Mouse (Mus musculus) neural tube, embryonic 15.5 days (tissue): ENCODE measurements around the gene Ren1. TPM values are rescaled to one million over a fixed set of nuclear protein-coding genes. Genes with fewer than 3 reads are reported as not detected.

Experiments used
- ATAC-seq: fragments of 200-750 bp; cut with Nextera tagmentation; 2 replicates; pipeline ENCODE4 v1.8.0; 2017; ENCODE audit warnings: mild to moderate bottlenecking, moderate TSS enrichment, moderate library complexity; ENCODE audit not compliant: low FRiP score
- H3K27ac ChIP-seq: fragments of 300-500 bp; sonication (generic); replicated peaks from 2 replicates; pipeline ENCODE4 v1.5.1; 2015; ENCODE audit warnings: mild to moderate bottlenecking, inconsistent platforms
- H3K27me3 ChIP-seq: fragments of 300-500 bp; sonication (generic); replicated peaks from 2 replicates; pipeline ENCODE4 v1.6.1; 2015; ENCODE audit warnings: inconsistent platforms
- H3K36me3 ChIP-seq: fragments of 300-500 bp; sonication (generic); 2 replicates; pipeline ENCODE4 v1.6.1; 2015; ENCODE audit warnings: inconsistent platforms
- H3K4me1 ChIP-seq: fragments of 300-500 bp; sonication (generic); 2 replicates; pipeline ENCODE4 v1.6.1; 2015; ENCODE audit warnings: inconsistent platforms
- H3K4me2 ChIP-seq: fragments of 300-500 bp; sonication (generic); 2 replicates; pipeline ENCODE4 v1.6.1; 2015; ENCODE audit warnings: inconsistent platforms, mild to moderate bottlenecking, moderate library complexity
- H3K4me3 ChIP-seq: fragments of 300-500 bp; sonication (generic); replicated peaks from 2 replicates; pipeline ENCODE4 v1.5.1; 2015; ENCODE audit warnings: mild to moderate bottlenecking, inconsistent platforms
- H3K9ac ChIP-seq: fragments of 300-500 bp; sonication (generic); replicated peaks from 2 replicates; pipeline ENCODE4 v1.6.1; 2015; ENCODE audit warnings: mild to moderate bottlenecking, inconsistent platforms
- H3K9me3 ChIP-seq: fragments of 300-500 bp; sonication (generic); replicated peaks from 2 replicates; pipeline ENCODE4 v1.6.1; 2016; ENCODE audit warnings: inconsistent platforms
- WGBS: fragments of 180-500 bp; shearing (Covaris S2); methylation state at CpG from one replicate; pipeline ENCODE4 v1.1.7; 2015; ENCODE audit warnings: mixed read lengths; 5-methylcytosine and 5-hydroxymethylcytosine counted together
- polyA plus RNA-seq: library from polyadenylated mRNA; unstranded; fragments of >200 nt; fragmentation: Nextera tagmentation; extraction: Ambion mirVana; gene quantifications from 2 replicates; pipeline ENCODE4 v1.2.1, GENCODE M21; 2015

Ren1 gene
- polyA plus RNA-seq, 1 experiment from 2014 or later: 0.74 TPM

- no peaks in the 10 kb centered on the region for H3K36me3 ChIP-seq
- no peak overlapping the region for H3K9ac ChIP-seq
- peak overlapping the region; percentile 88; the same call in 1 of the 2 replicates for H3K4me2 ChIP-seq
- no peak overlapping the region for H3K4me3 ChIP-seq
- peaks cover 15% of the 10 kb centered on the region for H3K27me3 ChIP-seq
- peaks cover 32% of the 10 kb centered on the region for H3K4me1 ChIP-seq
- WGBS: 44% methylated on average over 2 of the region's 2 CpGs
- no peak for ATAC-seq
- H3K27ac ChIP-seq: no peak overlapping the region
- H3K9me3 ChIP-seq: no peaks in the 10 kb centered on the region
Observed at GRCm38 (mm10) chr1:133364890-133365289, 14.6 kb downstream of the Ren1 start.

DNA sequence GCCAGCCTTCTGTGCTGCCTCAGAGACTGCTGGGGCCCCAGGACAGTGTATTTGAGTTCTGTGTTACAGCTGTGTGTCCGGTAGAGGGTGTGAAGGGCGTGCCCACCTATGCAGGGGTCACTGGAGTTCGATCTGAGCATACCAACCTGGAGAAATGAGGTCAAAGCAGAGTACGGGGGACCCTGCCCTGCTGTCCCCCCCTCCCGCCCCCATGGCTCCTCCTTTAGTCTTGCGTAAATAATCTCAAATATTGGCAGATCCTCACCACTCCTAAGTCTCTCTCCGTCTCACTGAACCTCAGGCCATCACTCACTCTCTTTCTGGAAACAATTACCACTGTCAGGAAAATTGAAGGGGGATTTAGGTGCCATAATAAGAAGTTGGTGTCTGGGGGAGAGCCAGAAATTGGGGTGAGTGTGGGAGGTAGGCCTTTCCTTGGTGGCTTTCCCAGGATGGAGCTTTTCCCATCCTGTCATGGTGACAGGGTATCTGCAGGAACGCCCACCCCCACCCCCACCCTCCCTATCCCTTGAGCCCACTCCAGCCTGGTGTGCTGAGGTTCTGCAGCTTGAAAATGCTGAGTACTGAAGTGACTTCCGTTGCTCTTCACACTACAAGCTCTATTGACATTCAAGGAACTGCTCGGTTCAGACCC, 16.8 kb downstream of the Ren1 start:
- 56% methylated on average over 10 of the region's 10 CpGs for WGBS
- no peak for ATAC-seq
- Histone ChIP-seq H3K4me3 (no peak overlapping the region), H3K36me3 (no peaks in the 10 kb centered on the region), H3K9ac (no peak overlapping the region), H3K9me3 (no peaks in the 10 kb centered on the region), H3K27me3 (peaks cover 15% of the 10 kb centered on the region), H3K27ac (no peak overlapping the region), H3K4me1 (peaks cover 32% of the 10 kb centered on the region), H3K4me2 (no peak overlapping the region)

- peaks cover 37% of the 10 kb centered on the region for H3K4me1 ChIP-seq
- no peak overlapping the region for H3K9ac ChIP-seq
- H3K27ac ChIP-seq: no peak overlapping the region
- H3K9me3 ChIP-seq: no peaks in the 10 kb centered on the region
- no peak for ATAC-seq
- no peaks in the 10 kb centered on the region for H3K36me3 ChIP-seq
- no peak overlapping the region for H3K4me2 ChIP-seq
- H3K4me3 ChIP-seq: no peak overlapping the region
- 18% methylated on average over 11 of the region's 11 CpGs for WGBS
- peaks cover 12% of the 10 kb centered on the region for H3K27me3 ChIP-seq
Observed at GRCm38 (mm10) chr1:133367606-133368488, 17.5 kb downstream of the Ren1 start.

DNA sequence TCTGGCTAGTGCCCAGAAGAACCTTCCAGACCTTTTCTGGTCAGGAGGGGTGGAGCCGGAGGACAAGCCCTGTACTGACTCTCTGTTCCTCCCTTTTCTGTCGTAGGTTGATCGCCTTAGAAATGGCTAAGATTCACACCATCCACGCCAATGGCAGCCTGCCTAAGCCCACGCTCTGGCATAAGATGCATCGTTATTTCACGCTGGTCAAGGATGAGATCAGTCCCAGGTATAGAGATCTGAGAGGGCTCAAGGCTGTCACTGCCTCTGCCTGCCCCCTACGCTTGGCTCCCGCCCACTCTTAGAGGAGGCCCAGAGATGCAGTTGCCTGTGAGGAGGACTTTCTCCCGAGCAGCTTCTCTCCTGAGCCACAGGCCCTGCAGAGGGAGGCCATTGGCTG, 18.3 kb downstream of the Ren1 start:
- WGBS: 71% methylated on average over 10 of the region's 10 CpGs
- H3K9ac ChIP-seq: no peak overlapping the region
- no peak overlapping the region for H3K27ac ChIP-seq
- no peaks in the 10 kb centered on the region for H3K36me3 ChIP-seq
- ATAC-seq: no peak
- no peak overlapping the region for H3K4me2 ChIP-seq
- H3K4me3 ChIP-seq: no peak overlapping the region
- peaks cover 12% of the 10 kb centered on the region for H3K27me3 ChIP-seq
- H3K4me1 ChIP-seq: peaks cover 34% of the 10 kb centered on the region
- no peaks in the 10 kb centered on the region for H3K9me3 ChIP-seq

- ATAC-seq: no peak
- no peak overlapping the region for H3K27ac ChIP-seq
- H3K27me3 ChIP-seq: no peaks in the 10 kb centered on the region
- no peak overlapping the region for H3K4me3 ChIP-seq
- peaks cover 21% of the 10 kb centered on the region for H3K4me1 ChIP-seq
- no peaks in the 10 kb centered on the region for H3K36me3 ChIP-seq
- 79% methylated on average over 4 of the region's 4 CpGs for WGBS
- H3K9me3 ChIP-seq: no peaks in the 10 kb centered on the region
- H3K9ac ChIP-seq: no peak overlapping the region
- H3K4me2 ChIP-seq: no peak overlapping the region
Observed at GRCm38 (mm10) chr1:133370352-133370751, 20.0 kb downstream of the Ren1 start.

GRCm38 (mm10) chr1:133371431-133371830, 21.1 kb downstream of the Ren1 start:
- no peaks in the 10 kb centered on the region for H3K9me3 ChIP-seq
- H3K9ac ChIP-seq: no peak overlapping the region
- no peaks in the 10 kb centered on the region for H3K36me3 ChIP-seq
- H3K4me1 ChIP-seq: peaks cover 23% of the 10 kb centered on the region
- ATAC-seq: no peak
- no peak overlapping the region for H3K27ac ChIP-seq
- no peak overlapping the region for H3K4me3 ChIP-seq
- no peak overlapping the region for H3K4me2 ChIP-seq
- 76% methylated on average over 6 of the region's 6 CpGs for WGBS
- no peaks in the 10 kb centered on the region for H3K27me3 ChIP-seq

DNA sequence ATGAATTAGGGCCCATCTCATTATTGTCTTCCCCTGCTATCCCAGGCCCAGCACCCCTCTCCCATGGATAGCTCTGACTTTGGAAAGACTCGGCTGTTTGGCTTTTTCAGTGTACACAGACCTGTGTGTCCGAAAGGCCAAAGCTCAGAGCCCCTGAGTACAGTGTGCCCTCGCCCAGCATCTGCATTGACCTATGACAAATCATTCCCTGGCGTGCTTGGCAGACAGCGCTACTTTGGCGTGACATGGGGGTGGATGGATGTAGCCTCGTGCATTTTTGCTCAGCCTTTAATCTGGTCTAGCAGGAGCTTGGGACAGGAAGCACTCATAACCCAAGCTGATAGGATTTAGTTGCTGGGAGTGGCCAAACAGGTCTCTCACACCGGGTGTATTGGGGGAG, 21.8 kb downstream of the Ren1 start:
- H3K27ac ChIP-seq: no peak overlapping the region
- H3K9ac ChIP-seq: no peak overlapping the region
- no peak for ATAC-seq
- peaks cover 21% of the 10 kb centered on the region for H3K4me1 ChIP-seq
- no peaks in the 10 kb centered on the region for H3K9me3 ChIP-seq
- 56% methylated on average over 8 of the region's 8 CpGs for WGBS
- H3K4me3 ChIP-seq: no peak overlapping the region
- no peaks in the 10 kb centered on the region for H3K27me3 ChIP-seq
- H3K36me3 ChIP-seq: no peaks in the 10 kb centered on the region
- no peak overlapping the region for H3K4me2 ChIP-seq

- ATAC-seq: no peak
- Histone ChIP-seq H3K27ac (no peak overlapping the region), H3K27me3 (no peaks in the 10 kb centered on the region), H3K9ac (no peak overlapping the region), H3K4me2 (no peak overlapping the region), H3K36me3 (no peaks in the 10 kb centered on the region), H3K4me1 (peaks cover 18% of the 10 kb centered on the region; the same call in 1 of the 2 replicates), H3K9me3 (no peaks in the 10 kb centered on the region), H3K4me3 (no peak overlapping the region)
- WGBS: 50% methylated on average over 10 of the region's 10 CpGs
Observed at GRCm38 (mm10) chr1:133375696-133376346, 25.5 kb downstream of the Ren1 start.

DNA sequence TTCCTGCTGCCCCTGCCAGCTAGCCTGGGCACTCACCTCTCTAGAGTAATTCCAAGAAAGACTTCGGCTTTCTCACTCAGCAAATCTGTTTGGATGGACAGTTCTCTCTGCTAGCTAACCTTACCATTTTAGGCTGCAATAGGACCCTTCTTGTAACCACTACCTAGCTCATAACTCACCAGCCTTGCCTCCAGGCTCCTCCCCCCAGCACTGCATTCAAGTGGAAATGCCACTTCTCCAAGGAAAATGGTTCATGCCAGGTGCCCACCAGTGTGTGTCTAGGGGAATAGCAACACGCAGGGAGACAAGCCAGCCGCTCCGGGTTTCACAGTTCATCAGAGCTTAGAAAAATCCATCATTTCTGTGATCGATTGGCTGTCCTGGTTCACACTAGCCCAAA, 27.2 kb downstream of the Ren1 start:
- ATAC-seq: no peak
- no peak overlapping the region for H3K4me2 ChIP-seq
- no peak overlapping the region for H3K4me3 ChIP-seq
- no peaks in the 10 kb centered on the region for H3K9me3 ChIP-seq
- H3K4me1 ChIP-seq: peaks cover 20% of the 10 kb centered on the region; the same call in 1 of the 2 replicates
- H3K27me3 ChIP-seq: no peaks in the 10 kb centered on the region
- 82% methylated on average over 5 of the region's 5 CpGs for WGBS
- H3K27ac ChIP-seq: no peak overlapping the region
- H3K36me3 ChIP-seq: no peaks in the 10 kb centered on the region
- no peak overlapping the region for H3K9ac ChIP-seq

DNA sequence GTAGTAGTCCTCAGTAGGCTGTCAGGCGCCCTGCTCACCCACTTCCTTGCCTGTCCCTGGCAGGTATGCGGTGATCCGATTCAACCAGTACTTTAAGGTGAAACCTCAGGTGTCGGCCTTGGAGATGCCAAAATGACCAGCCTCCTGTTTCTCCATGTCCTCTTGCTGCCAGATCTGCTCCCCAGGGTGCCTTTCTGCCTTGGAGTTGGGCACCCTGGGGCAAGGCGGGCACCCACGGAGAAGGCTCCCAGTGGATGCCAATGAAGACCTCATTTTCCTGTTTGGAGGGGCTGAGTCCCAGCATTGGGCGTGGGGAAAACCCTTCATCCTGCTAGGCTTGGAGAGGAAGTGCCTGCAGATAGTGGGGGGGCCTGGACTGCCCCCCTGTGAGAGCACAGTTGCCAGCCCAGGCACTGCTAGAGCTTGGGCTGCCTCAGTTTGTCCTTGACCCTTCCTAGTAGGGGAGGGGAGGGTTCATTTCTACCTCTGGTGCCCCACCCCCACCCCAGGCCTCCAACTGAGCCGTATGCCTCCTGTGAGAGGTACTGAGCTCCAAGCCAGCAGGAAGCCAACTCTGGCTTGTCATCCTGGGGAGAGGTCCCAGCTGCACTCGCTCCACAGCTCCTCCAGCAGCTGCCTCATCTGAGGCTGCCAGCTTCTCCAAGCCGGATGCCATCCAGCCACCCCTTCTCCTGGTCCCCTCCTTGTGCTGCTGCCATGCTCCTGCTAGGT, 29.1 kb downstream of the Ren1 start:
- Histone ChIP-seq H3K4me1 (peaks cover 21% of the 10 kb centered on the region; the same call in 1 of the 2 replicates), H3K4me3 (no peak overlapping the region), H3K36me3 (0 out of 2 replicates have a peak, but pooled peaks cover 3% of the 10 kb centered on the region), H3K4me2 (no peak overlapping the region), H3K9me3 (no peaks in the 10 kb centered on the region), H3K27ac (no peak overlapping the region), H3K27me3 (no peaks in the 10 kb centered on the region), H3K9ac (no peak overlapping the region)
- ATAC-seq: no peak
- WGBS: 63% methylated on average over 10 of the region's 10 CpGs

DNA sequence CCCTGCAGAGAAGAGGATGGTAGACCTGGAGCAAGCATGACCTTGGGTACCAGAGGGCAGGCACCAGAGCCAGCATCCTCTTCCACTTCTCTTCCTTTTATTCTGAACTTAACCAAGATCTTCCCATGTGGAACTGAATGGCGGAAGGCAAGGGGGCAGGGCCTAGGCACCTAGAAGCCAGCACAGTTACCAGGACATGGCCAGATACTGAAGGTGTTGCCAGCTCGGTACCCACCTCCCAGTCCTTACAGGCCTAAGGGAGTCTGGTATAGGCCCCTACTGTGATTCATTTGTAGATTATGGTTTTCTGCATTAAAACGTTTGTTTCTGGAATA, 29.6 kb downstream of the Ren1 start:
- H3K9ac ChIP-seq: no peak overlapping the region
- no peaks in the 10 kb centered on the region for H3K27me3 ChIP-seq
- no peak for ATAC-seq
- H3K36me3 ChIP-seq: 0 out of 2 replicates have a peak, but pooled peaks cover 4% of the 10 kb centered on the region
- no peak overlapping the region for H3K4me2 ChIP-seq
- H3K4me3 ChIP-seq: no peak overlapping the region
- peaks cover 21% of the 10 kb centered on the region; the same call in 1 of the 2 replicates for H3K4me1 ChIP-seq
- WGBS: 76% methylated on average over 3 of the region's 3 CpGs
- no peak overlapping the region for H3K27ac ChIP-seq
- no peaks in the 10 kb centered on the region for H3K9me3 ChIP-seq
